Mouse (Mus musculus) heart, embryonic 13.5 days (tissue): Measurements from ENCODE around the gene Prr13. TPM values are rescaled to one million over a fixed set of nuclear protein-coding genes. Genes with fewer than 3 reads are reported as not detected.

Experiments
- ATAC-seq: fragments of 200-750 bp; cut with Nextera tagmentation; 2 replicates; pipeline ENCODE4 v1.8.0; 2017; ENCODE audit warnings: moderate TSS enrichment; ENCODE audit not compliant: insufficient number of reproducible peaks, low FRiP score, low TSS enrichment; ENCODE audit errors: extremely low read depth
- H3K27ac ChIP-seq: fragments of 300-500 bp; sonication (generic); replicated peaks from 2 replicates; pipeline ENCODE4 v1.5.1; 2015; ENCODE audit warnings: moderate library complexity, mild to moderate bottlenecking, inconsistent platforms
- H3K27me3 ChIP-seq: fragments of 300-500 bp; sonication (generic); replicated peaks from 2 replicates; pipeline ENCODE4 v1.6.1; 2015; ENCODE audit warnings: mild to moderate bottlenecking, inconsistent platforms
- H3K36me3 ChIP-seq: fragments of 300-500 bp; sonication (generic); 2 replicates; pipeline ENCODE4 v1.6.1; 2015; ENCODE audit warnings: mild to moderate bottlenecking, inconsistent platforms
- H3K4me1 ChIP-seq: fragments of 300-500 bp; sonication (generic); 2 replicates; pipeline ENCODE4 v1.6.1; 2015; ENCODE audit warnings: inconsistent platforms
- H3K4me2 ChIP-seq: fragments of 300-500 bp; sonication (generic); 2 replicates; pipeline ENCODE4 v1.6.1; 2015; ENCODE audit warnings: inconsistent platforms, mild to moderate bottlenecking, moderate library complexity
- H3K4me3 ChIP-seq: fragments of 300-500 bp; sonication (generic); 2 replicates; pipeline ENCODE4 v1.5.1; 2015; ENCODE audit warnings: moderate library complexity, mild to moderate bottlenecking, inconsistent platforms
- H3K9ac ChIP-seq: fragments of 300-500 bp; sonication (generic); 2 replicates; pipeline ENCODE4 v1.6.1; 2015; ENCODE audit warnings: inconsistent platforms, mild to moderate bottlenecking, moderate library complexity
- H3K9me3 ChIP-seq: fragments of 300-500 bp; sonication (generic); 2 replicates; pipeline ENCODE4 v1.6.1; 2016; ENCODE audit warnings: inconsistent platforms
- WGBS: fragments of 180-500 bp; shearing (Covaris S2); methylation state at CpG from one replicate; pipeline ENCODE4 v1.1.7; 2015; ENCODE audit warnings: mixed read lengths; 5-methylcytosine and 5-hydroxymethylcytosine counted together
- polyA plus RNA-seq: library from polyadenylated mRNA; unstranded; fragments of >200 nt; fragmentation: Nextera tagmentation; extraction: Ambion mirVana; gene quantifications from 2 replicates; pipeline ENCODE4 v1.2.1, GENCODE M21; 2015

The Prr13 gene
- polyA plus RNA-seq, 1 experiment from 2014 or later, result 102 TPM

- no peak overlapping the region for H3K4me2 ChIP-seq
These were observed 16.3 kb upstream of the Prr13 start for GRCm38 (mm10) chr15:102442490-102442889.

GRCm38 (mm10) chr15:102445146-102445545 is 13.7 kb upstream of the Prr13 start, which contains the start of gene Amhr2:
Amhr2 (plus strand) TSS chr15:102445367.
- WGBS, result 63% methylated on average over 8 of the region's 8 CpGs
- no peak within 1 kb of the TSS for H3K27ac ChIP-seq
- no peak for ATAC-seq
- no peak within 1 kb of the TSS for H3K9ac ChIP-seq
- H3K4me1 ChIP-seq, result peaks cover 7% of the 10 kb centered on the region
- H3K27me3 ChIP-seq, result no peaks in the 10 kb centered on the region
- H3K4me3 ChIP-seq, result no peak within 1 kb of the TSS
- H3K4me2 ChIP-seq, result no peak within 1 kb of the TSS
- H3K9me3 ChIP-seq, result no peaks in the 10 kb centered on the region
- H3K36me3 ChIP-seq, result no peaks in the 10 kb centered on the region

More at GRCm38 (mm10) chr15:102442490-102442889, 16.3 kb upstream of the Prr13 start:
- Histone ChIP-seq H3K27ac (no peak overlapping the region), H3K36me3 (peaks cover 8% of the 10 kb centered on the region; the same call in 1 of the 2 replicates), H3K9me3 (no peaks in the 10 kb centered on the region), H3K4me3 (no peak overlapping the region), H3K4me1 (peaks cover 7% of the 10 kb centered on the region), H3K27me3 (no peaks in the 10 kb centered on the region), H3K9ac (no peak overlapping the region)
- 50% methylated on average over 2 of the region's 2 CpGs for WGBS
- ATAC-seq, result no peak

GRCm38 (mm10) chr15:102446448-102446847 is 12.4 kb upstream of the Prr13 start:
- no peak overlapping the region for H3K4me3 ChIP-seq

GRCm38 (mm10) chr15:102449366-102449765 is 9.5 kb upstream of the Prr13 start:
- Histone ChIP-seq H3K4me1 (peaks cover 7% of the 10 kb centered on the region), H3K27me3 (no peaks in the 10 kb centered on the region), H3K36me3 (no peaks in the 10 kb centered on the region), H3K4me2 (no peak overlapping the region), H3K27ac (no peak overlapping the region), H3K9ac (no peak overlapping the region), H3K4me3 (no peak overlapping the region), H3K9me3 (no peaks in the 10 kb centered on the region)
- no peak for ATAC-seq
- 35% methylated on average over 8 of the region's 8 CpGs for WGBS

More at GRCm38 (mm10) chr15:102446448-102446847, 12.4 kb upstream of the Prr13 start:
- 18% methylated on average over 5 of the region's 6 CpGs for WGBS
- H3K9me3 ChIP-seq, result no peaks in the 10 kb centered on the region
- H3K4me2 ChIP-seq, result no peak overlapping the region
- H3K36me3 ChIP-seq, result no peaks in the 10 kb centered on the region
- no peak overlapping the region for H3K9ac ChIP-seq
- no peaks in the 10 kb centered on the region for H3K27me3 ChIP-seq
- no peak overlapping the region for H3K27ac ChIP-seq
- no peak for ATAC-seq
- peaks cover 7% of the 10 kb centered on the region for H3K4me1 ChIP-seq

GRCm38 (mm10) chr15:102450928-102451327 is 7.9 kb upstream of the Prr13 start:
- 30% methylated on average over 7 of the region's 7 CpGs for WGBS

GRCm38 (mm10) chr15:102451666-102452430 is 7.0 kb upstream of the Prr13 start:
- Histone ChIP-seq H3K9me3 (no peaks in the 10 kb centered on the region), H3K27ac (no peak overlapping the region), H3K4me3 (no peak overlapping the region), H3K36me3 (no peaks in the 10 kb centered on the region), H3K9ac (no peak overlapping the region), H3K4me1 (no peaks in the 10 kb centered on the region), H3K4me2 (no peak overlapping the region), H3K27me3 (no peaks in the 10 kb centered on the region)
- 74% methylated on average over 26 of the region's 26 CpGs for WGBS
- no peak for ATAC-seq

More at GRCm38 (mm10) chr15:102450928-102451327, 7.9 kb upstream of the Prr13 start:
- H3K27me3 ChIP-seq, result no peaks in the 10 kb centered on the region
- no peak overlapping the region for H3K9ac ChIP-seq
- no peaks in the 10 kb centered on the region for H3K9me3 ChIP-seq
- H3K27ac ChIP-seq, result no peak overlapping the region
- H3K4me3 ChIP-seq, result no peak overlapping the region
- no peak overlapping the region for H3K4me2 ChIP-seq
- no peak for ATAC-seq
- no peaks in the 10 kb centered on the region for H3K36me3 ChIP-seq
- H3K4me1 ChIP-seq, result peaks cover 7% of the 10 kb centered on the region

GRCm38 (mm10) chr15:102455993-102456392 is 2.8 kb upstream of the Prr13 start:
- 0 out of 2 replicates have a peak, but pooled peaks cover under 1% of the 10 kb centered on the region for H3K36me3 ChIP-seq
- H3K9me3 ChIP-seq, result no peaks in the 10 kb centered on the region
- H3K9ac ChIP-seq, result no peak overlapping the region
- no peak overlapping the region for H3K4me2 ChIP-seq
- 36% methylated on average over 6 of the region's 6 CpGs for WGBS
- no peak for ATAC-seq
- peaks cover 22% of the 10 kb centered on the region for H3K4me1 ChIP-seq
- no peaks in the 10 kb centered on the region for H3K27me3 ChIP-seq
- no peak overlapping the region for H3K27ac ChIP-seq
- no peak overlapping the region for H3K4me3 ChIP-seq

- H3K9me3 ChIP-seq, result no peaks in the 10 kb centered on the region
- peaks cover 14% of the 10 kb centered on the region for H3K36me3 ChIP-seq
- ATAC-seq, result no peak
- 58% methylated on average over 5 of the region's 5 CpGs for WGBS
- H3K4me3 ChIP-seq, result peak overlapping the region; percentile 57
- no peaks in the 10 kb centered on the region for H3K27me3 ChIP-seq
- peak overlapping the region; percentile 68 for H3K4me2 ChIP-seq
- peaks cover 26% of the 10 kb centered on the region for H3K4me1 ChIP-seq
- peak overlapping the region; percentile 68 for H3K27ac ChIP-seq
- H3K9ac ChIP-seq, result peak overlapping the region; percentile 79; the same call in 1 of the 2 replicates
These were observed 635 bp upstream of the Prr13 start for GRCm38 (mm10) chr15:102458050-102458736.

GRCm38 (mm10) chr15:102459381-102459780 is 553 bp downstream of the Prr13 start:
- Histone ChIP-seq H3K27ac (peak overlapping the region; percentile 64), H3K9ac (peak overlapping the region; percentile 79), H3K4me2 (peak overlapping the region; percentile 68), H3K27me3 (no peaks in the 10 kb centered on the region), H3K9me3 (no peaks in the 10 kb centered on the region), H3K4me1 (peaks cover 26% of the 10 kb centered on the region), H3K4me3 (peak overlapping the region; percentile 57), H3K36me3 (peaks cover 24% of the 10 kb centered on the region)
- 31% methylated on average over 6 of the region's 6 CpGs for WGBS
- no peak for ATAC-seq

GRCm38 (mm10) chr15:102459847-102460246 is 1.0 kb downstream of the Prr13 start:
- Histone ChIP-seq H3K4me2 (peak overlapping the region; percentile 68), H3K4me1 (peaks cover 26% of the 10 kb centered on the region), H3K9me3 (no peaks in the 10 kb centered on the region), H3K36me3 (peaks cover 24% of the 10 kb centered on the region), H3K27ac (peak overlapping the region; percentile 64), H3K4me3 (peak overlapping the region; percentile 57), H3K9ac (peak overlapping the region; percentile 79; the same call in 1 of the 2 replicates), H3K27me3 (no peaks in the 10 kb centered on the region)
- WGBS, result 40% methylated on average over 5 of the region's 5 CpGs
- ATAC-seq, result no peak

- no peak for ATAC-seq
- peak overlapping the region; percentile 68 for H3K4me2 ChIP-seq
- 65% methylated on average over 12 of the region's 12 CpGs for WGBS
- peaks cover 26% of the 10 kb centered on the region for H3K4me1 ChIP-seq
- H3K9ac ChIP-seq, result peak overlapping the region; percentile 79
- peak overlapping the region; percentile 64 for H3K27ac ChIP-seq
- no peaks in the 10 kb centered on the region for H3K9me3 ChIP-seq
- H3K27me3 ChIP-seq, result no peaks in the 10 kb centered on the region
- H3K4me3 ChIP-seq, result peak overlapping the region; percentile 57
- peaks cover 24% of the 10 kb centered on the region for H3K36me3 ChIP-seq
These were observed 1.6 kb downstream of the Prr13 start for GRCm38 (mm10) chr15:102460409-102460808.
